8 mouse cellular contexts compared by ENCODE assay signal in the genomic region with DNA sequence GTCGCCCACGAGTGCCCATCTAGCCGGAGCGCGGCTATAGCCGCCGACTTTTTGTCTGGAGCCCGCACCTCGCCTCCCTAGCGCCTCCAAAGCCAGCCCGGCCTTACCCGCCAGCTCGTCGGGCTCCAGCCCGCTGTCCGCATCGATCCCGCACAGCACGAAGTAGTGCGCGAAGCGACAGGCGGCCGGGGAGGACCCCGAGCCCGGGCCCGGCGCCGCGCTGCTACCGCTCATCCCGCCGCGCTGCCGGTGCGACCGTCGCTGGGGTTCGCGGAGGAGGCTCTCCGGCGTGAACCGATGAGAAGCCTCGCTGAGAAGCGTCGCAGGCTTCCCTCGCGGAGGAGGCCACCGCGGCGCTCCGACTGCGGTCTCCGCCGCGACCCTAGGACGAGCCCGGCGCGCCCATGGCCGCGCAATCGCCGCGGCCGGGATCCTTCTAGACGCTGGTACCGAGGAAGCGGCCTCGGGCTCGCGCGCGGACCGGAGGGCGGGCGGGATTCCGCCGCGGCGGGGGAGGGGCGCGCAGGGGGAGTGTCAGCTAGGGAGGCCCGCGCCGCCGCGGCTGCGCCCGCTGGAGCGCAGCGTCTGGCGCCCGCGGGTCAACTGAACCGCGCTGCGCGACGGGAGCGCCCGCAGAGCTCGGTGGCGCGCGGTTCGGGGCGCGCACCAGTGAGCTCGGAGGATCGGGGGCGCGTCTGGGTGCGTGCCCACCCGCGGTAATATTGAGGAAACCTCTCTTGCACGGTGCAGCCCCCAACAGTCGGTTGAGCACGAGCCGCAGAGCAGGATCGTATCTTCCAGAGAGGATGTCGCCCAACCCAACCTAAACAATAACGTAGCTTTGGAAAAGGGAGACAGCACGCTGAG. TPM values are rescaled to one million over a fixed set of nuclear protein-coding genes. Genes with fewer than 3 reads are reported as not detected.
DNase-seq lines count a peak whose midpoint lies in the region; ATAC-seq lines count a peak whose summit lies in the region.

A gene (minus strand): TSS at position 605 of the 867 bp plus-strand sequence.

- WGBS in hindbrain, embryonic 13.5 days, result under 1% methylated on average over 103 of the region's 124 CpGs

- H3K4me2 ChIP-seq in hindbrain, embryonic 13.5 days, result peak within 1 kb of the TSS; percentile 64

- peak within 1 kb of the TSS; percentile 99 for H3K27ac ChIP-seq in hindbrain, embryonic 13.5 days

- peak within 1 kb of the TSS; percentile 96 for H3K9ac ChIP-seq in hindbrain, embryonic 13.5 days

- peak within 1 kb of the TSS; percentile 87 for H3K4me3 ChIP-seq in hindbrain, embryonic 13.5 days

- no peaks in the 10 kb centered on the region for H3K27me3 ChIP-seq in hindbrain, embryonic 13.5 days

- peak; percentile 95 for ATAC-seq in hindbrain, embryonic 13.5 days (ENCODE audit: low FRiP score)

- no peaks in the 10 kb centered on the region for H3K36me3 ChIP-seq in hindbrain, embryonic 13.5 days

- H3K4me1 ChIP-seq in hindbrain, embryonic 13.5 days (replicated peaks), result peaks cover 12% of the 10 kb centered on the region

- H3K9me3 ChIP-seq in hindbrain, embryonic 13.5 days, result no peaks in the 10 kb centered on the region

- DNase-seq in MN1 (ENCODE audit: low spot score), result peak; percentile 84
- DNase-seq in cerebellum, adult 9-11 months, result peak; percentile 89
- peak; percentile 63 to 69 for DNase-seq in frontal cortex, postnatal 25 days (ENCODE audit: low spot score in 2 of 2)
- peak; percentile 67 to 76 for DNase-seq in layer of hippocampus, postnatal 25 days (ENCODE audit: extremely low spot score in 1 of 2, low spot score in 1 of 2)
- DNase-seq in lung, postnatal 10 days, result peak; percentile 86
- DNase-seq in retina, embryonic 14.5 days (ENCODE audit: low spot score), result peak; percentile 82
- peak; percentile 77 to 78 for DNase-seq in urinary bladder, adult 18-20 months (ENCODE audit: low spot score in 2 of 2)

RNA-seq across cellular contexts. Expression of the gene that starts here (rescaled TPM):
- polyA plus RNA-seq in hindbrain, embryonic 13.5 days (2015; fragmentation: Nextera tagmentation; extraction: Ambion mirVana), result 16.3 and 16.8 TPM in 2 replicates
- 10 to 100 TPM; 40.9 to 48.0 TPM for total RNA-seq in layer of hippocampus, postnatal 25 days (2021)

Comparison
In these comparisons a context has a peak if more than half of its experiments do, and no peak if none do; other contexts are left out.
1. Peak in every context shown above with its lines: DNase-seq, ATAC-seq, H3K4me3 ChIP-seq and H3K27ac ChIP-seq.